Mouse (Mus musculus) ES-E14 (cell line): Measurements from ENCODE around the gene Usp4. TPM values are rescaled to one million over a fixed set of nuclear protein-coding genes. Genes with fewer than 3 reads are reported as not detected.

ENCODE experiments used
- DNase-seq: peaks from one replicate; pipeline ENCODE4 v3.0.0-alpha.2; 2013; ENCODE audit warnings: low read depth, low spot score
- H3K27ac ChIP-seq: 2 replicates; pipeline ENCODE4 v1.5.1; 2012; ENCODE audit warnings: low read depth, mild to moderate bottlenecking, low read length, moderate library complexity, mixed read lengths; ENCODE audit not compliant: poor library complexity, insufficient read depth, severe bottlenecking
- H3K36me3 ChIP-seq: 2 replicates; pipeline ENCODE4 v1.6.1; 2012; ENCODE audit warnings: mild to moderate bottlenecking, low read length, moderate library complexity, mixed read lengths; ENCODE audit not compliant: control insufficient read depth, poor library complexity, insufficient read depth, severe bottlenecking
- H3K4me1 ChIP-seq, 2 experiments: fragments of 150-350 bp in 1 of 2; sonication (generic) in 1 of 2; 2 replicates each; pipeline ENCODE4 v1.6.1; 2012; ENCODE audit warnings: low read length in 2 of 2, mild to moderate bottlenecking in 1 of 2, mixed read lengths in 1 of 2; ENCODE audit not compliant: control insufficient read depth in 2 of 2, insufficient read depth in 2 of 2, poor library complexity in 1 of 2
- H3K4me3 ChIP-seq, 2 experiments: fragments of 150-350 bp in 1 of 2; sonication (generic) in 1 of 2; 2 replicates each; pipeline ENCODE4 v1.5.1; 2012; ENCODE audit warnings: low read length in 2 of 2, low read depth in 1 of 2, mild to moderate bottlenecking in 1 of 2, mixed read lengths in 1 of 2; ENCODE audit not compliant: insufficient read depth in 1 of 2, poor library complexity in 1 of 2, severe bottlenecking in 1 of 2
- H3K9ac ChIP-seq: 2 replicates; pipeline ENCODE4 v1.6.1; 2012; ENCODE audit warnings: low read depth, mild to moderate bottlenecking, low read length, mixed read lengths; ENCODE audit not compliant: poor library complexity, insufficient read depth, severe bottlenecking
- H3K9me3 ChIP-seq: fragments of 150-350 bp; sonication (generic); 2 replicates; pipeline ENCODE4 v1.6.1; 2012; ENCODE audit warnings: low read depth, mild to moderate bottlenecking, low read length; ENCODE audit not compliant: control insufficient read depth, insufficient read depth
- CHD2 ChIP-seq: IDR thresholded peaks from 2 replicates; pipeline ENCODE4 v1.6.1; 2014; ENCODE audit warnings: mild to moderate bottlenecking, low read depth, low read length, inconsistent platforms
- HCFC1 ChIP-seq: IDR thresholded peaks from 2 replicates; pipeline ENCODE4 v1.6.1; 2012; ENCODE audit warnings: low read length, inconsistent platforms, borderline replicate concordance; ENCODE audit not compliant: insufficient read depth
- MAFK ChIP-seq: IDR thresholded peaks from 2 replicates; pipeline ENCODE4 v1.6.1; 2014; ENCODE audit warnings: mild to moderate bottlenecking, low read depth, low read length, inconsistent platforms; ENCODE audit not compliant: insufficient read depth
- ZC3H11A ChIP-seq: IDR thresholded peaks from 2 replicates; pipeline ENCODE4 v1.6.1; 2012; ENCODE audit warnings: low read depth, mild to moderate bottlenecking, inconsistent platforms, low read length, borderline replicate concordance
- ZNF384 ChIP-seq: IDR thresholded peaks from 2 replicates; pipeline ENCODE4 v1.6.1; 2012; ENCODE audit warnings: low read depth, low read length, inconsistent platforms
- in situ Hi-C, 2 experiments: fragments of 600-800 bp; cut with MboI; formaldehyde crosslinking; loops; one replicate each; pipeline ENCODE4 v1.15.1; 2025; ENCODE audit warnings: low sequenced_read_pairs in 2 of 2, inconsistent platforms in 1 of 2; ENCODE audit not compliant: unreplicated experiment in 2 of 2
- total RNA-seq: library from RNA; depleted of rRNA; stranded (reverse); fragments of 300-350 nt; gene quantifications from 2 replicates; pipeline ENCODE4 v1.2.3, GENCODE M21; 2012

Gene Usp4
- total RNA-seq, 1 experiment = 69.1 TPM

DNA sequence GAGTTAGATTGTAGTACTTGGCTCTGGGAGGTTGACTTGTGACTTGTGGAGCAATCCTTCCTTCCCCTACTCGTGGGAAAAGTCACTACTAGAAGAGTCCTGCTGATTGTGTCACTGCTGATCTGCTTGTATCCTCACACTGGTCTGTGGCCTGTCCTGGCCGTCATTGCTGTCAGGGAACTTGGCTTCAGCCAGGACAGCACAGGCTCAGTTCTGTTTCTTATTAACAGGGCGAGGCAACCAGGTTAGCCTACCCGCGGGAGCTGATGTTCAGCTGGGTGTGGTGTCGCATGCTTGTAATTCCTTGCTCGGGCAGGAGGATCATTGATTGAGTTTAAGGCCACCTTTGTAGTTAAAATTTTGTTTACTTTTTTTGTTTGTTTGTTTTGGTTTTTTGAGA lies 37.4 kb downstream of the Usp4 start:
- peak; percentile 21 for DNase-seq
- TF ChIP-seq CHD2 = no peak
- no peak for TF ChIP-seq HCFC1
- no peak for TF ChIP-seq MAFK
- TF ChIP-seq ZC3H11A = no peak
- TF ChIP-seq ZNF384 = no peak

DNA sequence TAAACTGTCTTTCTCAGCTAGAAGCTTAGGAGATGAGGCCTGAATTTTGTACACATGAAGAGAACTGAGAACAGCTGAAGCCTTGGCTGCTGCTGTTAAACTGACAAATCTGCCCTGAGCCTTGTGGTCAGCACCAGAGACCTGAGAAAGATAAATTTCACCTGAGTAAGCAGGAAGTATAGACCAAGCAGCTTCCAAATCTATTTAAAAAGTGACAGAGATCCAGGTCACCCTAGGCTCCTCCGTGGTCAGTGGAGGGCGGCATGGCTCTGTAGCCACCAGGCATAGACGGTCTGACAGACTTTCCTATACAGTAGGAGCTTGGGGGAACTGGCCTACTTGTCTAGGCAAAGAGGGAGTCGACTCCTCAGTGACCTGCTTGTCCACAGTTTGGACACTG lies 39.2 kb downstream of the Usp4 start:
- Histone ChIP-seq H3K9ac (no peak overlapping the region), H3K4me3 (no peak overlapping the region), H3K27ac (no peak overlapping the region), H3K4me1 (peaks cover 0 to 15% of the 10 kb centered on the region in 2 experiments; a peak in 2 of 4 replicates), H3K36me3 (peaks cover 23% of the 10 kb centered on the region), H3K9me3 (no peaks in the 10 kb centered on the region)
- DNase-seq = no peak
- TF ChIP-seq MAFK (no peak), ZC3H11A (no peak), HCFC1 (no peak), CHD2 (no peak), ZNF384 (no peak)
- in situ Hi-C loops = no loop called here

More for the DNA sequence above, 37.4 kb downstream of the Usp4 start:
- Histone ChIP-seq H3K4me1 (peaks cover 0 to 10% of the 10 kb centered on the region in 2 experiments; a peak in 2 of 4 replicates), H3K9ac (no peak overlapping the region), H3K36me3 (peaks cover 29% of the 10 kb centered on the region), H3K4me3 (no peak overlapping the region), H3K9me3 (no peaks in the 10 kb centered on the region), H3K27ac (peak overlapping the region; percentile 26; the same call in 1 of the 2 replicates)
- in situ Hi-C loops = no loop called here

DNA sequence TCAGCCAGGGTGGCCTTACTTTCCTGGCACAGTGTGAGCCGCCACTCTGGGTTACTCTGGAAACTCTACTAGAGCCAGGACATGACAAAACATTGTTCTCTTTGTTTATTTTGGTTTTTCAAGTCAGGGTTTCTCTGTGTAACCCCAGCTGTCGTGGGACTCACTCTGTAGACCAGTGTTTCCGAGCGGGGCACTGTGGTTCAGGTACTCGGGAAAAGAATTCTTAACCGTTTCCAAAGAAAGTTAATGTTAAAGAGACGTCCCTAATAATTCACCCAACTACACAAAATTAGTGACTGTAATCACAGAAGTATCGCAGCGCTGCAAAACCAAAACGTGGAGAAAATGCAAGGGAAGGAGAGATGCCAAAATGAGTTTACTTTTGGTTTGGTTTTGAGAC lies 40.9 kb downstream of the Usp4 start:
- H3K4me1 ChIP-seq = peaks cover 2 to 18% of the 10 kb centered on the region in 2 experiments; a peak in 3 of 4 replicates
- DNase-seq = no peak
- H3K27ac ChIP-seq = no peak overlapping the region
- H3K9ac ChIP-seq = no peak overlapping the region
- TF ChIP-seq HCFC1 (no peak), CHD2 (no peak), MAFK (no peak), ZNF384 (no peak), ZC3H11A (no peak)
- no peaks in the 10 kb centered on the region for H3K9me3 ChIP-seq
- in situ Hi-C loops = no loop called here
- peaks cover 21% of the 10 kb centered on the region for H3K36me3 ChIP-seq
- no peak overlapping the region for H3K4me3 ChIP-seq

DNA sequence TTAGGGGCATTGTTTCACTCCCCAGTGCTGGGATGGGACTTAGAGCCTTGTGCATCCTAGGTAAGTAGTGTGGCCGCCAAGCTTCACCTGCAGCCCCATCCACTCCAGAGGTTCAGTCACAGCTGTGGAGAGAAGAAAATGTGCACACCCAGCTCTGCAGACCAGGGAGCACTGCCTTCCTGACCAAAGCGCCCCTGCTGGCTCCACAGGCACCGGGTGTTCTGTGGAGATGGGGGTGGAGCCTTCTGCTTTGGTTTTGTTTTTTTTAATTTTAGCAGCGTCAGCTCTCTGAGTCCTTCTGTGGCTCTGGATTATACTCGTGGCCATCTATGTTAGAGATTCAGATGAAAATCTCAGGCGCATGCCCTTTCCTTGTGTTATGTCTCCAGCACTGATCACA lies 41.6 kb downstream of the Usp4 start:
- H3K27ac ChIP-seq = no peak overlapping the region
- peaks cover 2 to 17% of the 10 kb centered on the region in 2 experiments; a peak in 3 of 4 replicates for H3K4me1 ChIP-seq
- in situ Hi-C loops = no loop called here
- H3K9ac ChIP-seq = no peak overlapping the region
- DNase-seq = no peak
- no peak for TF ChIP-seq ZC3H11A
- TF ChIP-seq ZNF384 = no peak
- no peak for TF ChIP-seq MAFK
- TF ChIP-seq CHD2 = no peak
- no peak for TF ChIP-seq HCFC1
- no peaks in the 10 kb centered on the region for H3K9me3 ChIP-seq
- H3K36me3 ChIP-seq = peaks cover 19% of the 10 kb centered on the region
- no peak overlapping the region for H3K4me3 ChIP-seq

DNA sequence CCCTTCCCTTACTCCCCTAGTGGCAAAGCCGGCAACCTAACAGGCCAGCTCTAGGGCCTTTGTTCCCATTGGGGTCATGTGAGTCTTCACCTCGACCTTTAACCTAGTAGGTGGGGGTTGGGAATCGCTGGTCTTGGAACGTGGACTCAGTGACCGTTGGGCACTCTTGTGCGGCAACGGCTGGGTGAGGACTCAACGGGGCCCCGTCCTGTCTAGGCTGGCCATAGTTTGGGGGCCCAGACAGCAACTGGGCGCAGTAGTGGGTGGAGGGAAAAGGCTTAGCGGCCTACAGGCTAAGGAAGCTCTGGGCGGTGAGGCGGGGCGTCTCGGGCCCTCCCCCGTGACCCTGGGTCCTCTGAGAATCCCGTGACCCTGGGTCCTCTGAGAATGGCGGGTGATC lies 45.0 kb downstream of the Usp4 start, which contains the start of gene 1700102P08Rik:
Gene 1700102P08Rik (plus strand): TSS at position 130 of the 400 bp plus-strand sequence.
- H3K27ac ChIP-seq = peak within 1 kb of the TSS; percentile 94
- DNase-seq = peak; percentile 77
- peaks cover 2 to 8% of the 10 kb centered on the region in 2 experiments; a peak in 3 of 4 replicates for H3K4me1 ChIP-seq
- H3K9me3 ChIP-seq = no peaks in the 10 kb centered on the region
- TF ChIP-seq ZNF384 (no peak), ZC3H11A (no peak), CHD2 (no peak), MAFK (no peak), HCFC1 (no peak; the same call in 1 of the 2 replicates)
- in situ Hi-C loops = no loop called here
- H3K36me3 ChIP-seq = peaks cover 7% of the 10 kb centered on the region
- peak within 1 kb of the TSS; percentile 56 to 71 for H3K4me3 ChIP-seq
- H3K9ac ChIP-seq = peak within 1 kb of the TSS; percentile 90
